ENCODE assay signal across 19 mouse cellular contexts in the genomic region with DNA sequence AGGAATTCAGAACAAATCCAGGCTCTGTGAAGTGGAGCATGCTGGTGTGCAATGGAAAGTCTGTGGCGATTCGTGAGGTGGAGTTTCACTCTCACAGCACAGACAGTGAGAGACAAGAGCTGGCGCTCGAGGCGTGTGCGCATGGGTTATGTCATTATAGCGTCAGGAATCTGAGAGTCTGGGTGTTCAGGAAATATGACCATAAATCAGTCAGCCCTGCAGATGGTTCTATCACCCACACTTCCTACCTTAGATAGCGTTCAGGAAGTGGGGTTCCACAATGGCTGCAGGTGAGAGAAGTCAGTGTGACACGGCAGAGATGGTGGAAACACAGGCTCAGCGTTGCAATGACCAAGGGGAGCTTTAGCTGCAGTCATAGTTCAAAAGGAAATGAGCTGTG. TPM values are rescaled to one million over a fixed set of nuclear protein-coding genes. Genes with fewer than 3 reads are reported as not detected.
DNase-seq lines count a peak whose midpoint lies in the region; ATAC-seq and TF ChIP-seq lines count a peak whose summit lies in the region.
"Had no signal": no experiment of that assay in that cellular context is flagged by ENCODE, and none has a peak within 500 bp of the region (broad histone marks: within the 10 kb centered on the region; RNA-seq: fewer than 3 reads in every experiment).

No protein-coding gene starts in this region.

- WGBS in kidney, embryonic 14.5 days = 70% methylated on average over 10 of the region's 10 CpGs
- 87% methylated on average over 10 of the region's 10 CpGs for WGBS in midbrain, postnatal 0 days

- no peak overlapping the region; the same call in 1 of the 2 replicates for H3K9ac ChIP-seq in CH12.LX (ENCODE audit: insufficient read depth, low read depth)
- no peak overlapping the region for H3K9ac ChIP-seq in kidney, embryonic 14.5 days (ENCODE audit: low read depth, low read length)
- H3K9ac ChIP-seq in midbrain, postnatal 0 days (replicated peaks; ENCODE audit: low read length, poor library complexity, severe bottlenecking) = no peak overlapping the region
- H3K9ac ChIP-seq: limb, embryonic 15.5 days; midbrain, embryonic 15.5 days had no signal

- H3K79me2 ChIP-seq in CH12.LX (replicated peaks; ENCODE audit: control insufficient read depth, extremely low read depth, insufficient read depth, poor library complexity, severe bottlenecking) = no peaks in the 10 kb centered on the region

- H3K4me2 ChIP-seq in CH12.LX (ENCODE audit: insufficient read depth, low read depth, poor library complexity, severe bottlenecking) = peak overlapping the region; percentile 100
- no peak overlapping the region for H3K4me2 ChIP-seq in kidney, embryonic 14.5 days (replicated peaks; ENCODE audit: low read depth, low read length)
- no peak overlapping the region for H3K4me2 ChIP-seq in midbrain, postnatal 0 days (ENCODE audit: low read depth, low read length, poor library complexity, severe bottlenecking)
- H3K4me2 ChIP-seq: limb, embryonic 15.5 days; midbrain, embryonic 15.5 days had no signal

- in situ Hi-C loops in CH12.LX (cut with MboI; ENCODE audit: low pct_ligation_motif_present, low pct_unique_long_range_greater_than_20kb, low sequenced_read_pairs) = no loop called here

- TF ChIP-seq CTCF in CH12.LX (conservative IDR thresholded peaks at IDR 0.05 in 1 of 2, IDR thresholded peaks at IDR 0.05 in 1 of 2; ENCODE audit: low read depth in 2 of 2, low read length in 2 of 2) = no peak
- no peak for TF ChIP-seq CTCF in midbrain, postnatal 0 days (IDR thresholded peaks at IDR 0.05)

- 0 out of 4 replicates have a peak, but pooled peaks cover 0 to 5% of the 10 kb centered on the region in 2 experiments for H3K4me1 ChIP-seq in CH12.LX (ENCODE audit: control insufficient read depth in 1 of 2, insufficient read depth in 2 of 2)
- no peaks in the 10 kb centered on the region for H3K4me1 ChIP-seq in kidney, embryonic 14.5 days (ENCODE audit: control insufficient read depth, insufficient read depth, low read length)
- H3K4me1 ChIP-seq in midbrain, postnatal 0 days (ENCODE audit: insufficient read depth, low read length) = no peaks in the 10 kb centered on the region
- H3K4me1 ChIP-seq: limb, embryonic 15.5 days; midbrain, embryonic 15.5 days had no signal

- no peaks in the 10 kb centered on the region for H3K9me3 ChIP-seq in CH12.LX (replicated peaks; ENCODE audit: low read length)
- H3K9me3 ChIP-seq in kidney, embryonic 14.5 days (ENCODE audit: control insufficient read depth, low read length) = no peaks in the 10 kb centered on the region
- H3K9me3 ChIP-seq in midbrain, postnatal 0 days (ENCODE audit: low read length) = no peaks in the 10 kb centered on the region
- H3K9me3 ChIP-seq: limb, embryonic 15.5 days; midbrain, embryonic 15.5 days had no signal

- no peak overlapping the region for H3K27ac ChIP-seq in CH12.LX (ENCODE audit: insufficient read depth, low read depth)
- H3K27ac ChIP-seq in kidney, embryonic 14.5 days (ENCODE audit: low read depth, low read length) = no peak overlapping the region
- no peak overlapping the region for H3K27ac ChIP-seq in midbrain, postnatal 0 days (ENCODE audit: low read depth, low read length)
- H3K27ac ChIP-seq: limb, embryonic 15.5 days; midbrain, embryonic 15.5 days had no signal

- DNase-seq in kidney, adult 11 months = peak; percentile 30
- no peak for DNase-seq in kidney, adult 18-20 months
- DNase-seq in CH12.LX (ENCODE audit: extremely low read depth) = no peak
- no peak for DNase-seq in frontal cortex, postnatal 25 days (ENCODE audit: low spot score in 2 of 2)
- no peak for DNase-seq in midbrain, postnatal 0 days (ENCODE audit: low spot score)
- DNase-seq in retina, embryonic 14.5 days (ENCODE audit: low spot score) = no peak
- DNase-seq: adrenal gland, adult 8-10 months; cerebellum, adult 11-12 months; heart, postnatal 4 days; lung, postnatal 14 days; thymus, postnatal 25 days had no signal

- no peak for TF ChIP-seq EP300 in CH12.LX (IDR thresholded peaks at IDR 0.05; ENCODE audit: low read length)

- peak overlapping the region in 1 of 3 experiments; percentile 25 for H3K4me3 ChIP-seq in CH12.LX (replicated peaks in 1 of 3; ENCODE audit: low read depth in 2 of 3, low read length in 2 of 3, poor library complexity in 1 of 3)
- H3K4me3 ChIP-seq in kidney, embryonic 14.5 days (ENCODE audit: low read length) = no peak overlapping the region
- no peak overlapping the region for H3K4me3 ChIP-seq in midbrain, postnatal 0 days (ENCODE audit: low read depth, low read length)
- H3K4me3 ChIP-seq: limb, embryonic 15.5 days; midbrain, embryonic 15.5 days had no signal

- ATAC-seq in kidney, embryonic 14.5 days (ENCODE audit: low FRiP score, low TSS enrichment) = peak; percentile 49; the same call in 1 of the 2 replicates
- ATAC-seq in megakaryocyte-erythroid progenitor cell, adult 5-6 weeks (replicated peaks; ENCODE audit: low FRiP score, low TSS enrichment, poor library complexity, severe bottlenecking) = peak; percentile 70
- no peak for ATAC-seq in midbrain, postnatal 0 days (ENCODE audit: low FRiP score)
- ATAC-seq: forebrain, embryonic 16.5 days; intestine, embryonic 16.5 days; midbrain, embryonic 15.5 days; Patski had no signal

- H3K36me3 ChIP-seq in CH12.LX (replicated peaks in 1 of 2; ENCODE audit: control insufficient read depth in 1 of 2, insufficient read depth in 1 of 2, low read length in 1 of 2) = no peaks in the 10 kb centered on the region
- H3K36me3 ChIP-seq in kidney, embryonic 14.5 days (ENCODE audit: control insufficient read depth, insufficient read depth, low read length) = no peaks in the 10 kb centered on the region
- no peaks in the 10 kb centered on the region for H3K36me3 ChIP-seq in midbrain, postnatal 0 days (ENCODE audit: insufficient read depth, low read length)
- H3K36me3 ChIP-seq: limb, embryonic 15.5 days; midbrain, embryonic 15.5 days had no signal

- TF ChIP-seq POLR2A in CH12.LX (IDR thresholded peaks at IDR 0.05; ENCODE audit: low read depth, low read length) = no peak

- no peaks in the 10 kb centered on the region for H3K27me3 ChIP-seq in CH12.LX (replicated peaks)
- H3K27me3 ChIP-seq in kidney, embryonic 14.5 days (ENCODE audit: control insufficient read depth, insufficient read depth, low read length) = no peaks in the 10 kb centered on the region
- H3K27me3 ChIP-seq in midbrain, postnatal 0 days (ENCODE audit: insufficient read depth, low read length) = no peaks in the 10 kb centered on the region
- H3K27me3 ChIP-seq: limb, embryonic 15.5 days; midbrain, embryonic 15.5 days had no signal

- dilution Hi-C loops in CH12.LX (cut with MboI; ENCODE audit: extremely low pct_ligation_motif_present, extremely low pct_unique_long_range_greater_than_20kb, low sequenced_read_pairs) = no loop called here

- TF ChIP-seq RAD21 in CH12.LX (IDR thresholded peaks at IDR 0.05; ENCODE audit: low read depth, low read length) = no peak

TF ChIP-seq in CH12.LX, 34 proteins besides CTCF, POLR2A, EP300 and RAD21:
- TF ChIP-seq MAX (IDR thresholded peaks at IDR 0.05; ENCODE audit: low read length) = 0 out of 2 replicates have a peak, but pooled peaks have one; percentile 35
- TF ChIP-seq MYC (IDR thresholded peaks at IDR 0.05; ENCODE audit: low read depth, low read length) = no peak
- TF ChIP-seq CHD2 (IDR thresholded peaks at IDR 0.05; ENCODE audit: low read length) = no peak
- no peak for TF ChIP-seq TCF12 (IDR thresholded peaks at IDR 0.05; ENCODE audit: low read depth, low read length)
- no peak for TF ChIP-seq SMC3 (IDR thresholded peaks at IDR 0.05; ENCODE audit: low read depth, low read length)
- no peak for TF ChIP-seq NRF1 (IDR thresholded peaks at IDR 0.05; ENCODE audit: low read depth, low read length)

RNA-seq across cellular contexts. Expression of gene Myct1, which starts 9.9 kb away (rescaled TPM):
- total RNA-seq in CH12.LX (2012; rRNA removed) (not detected in 2 replicates), CH12.LX (2014; rRNA removed) (not detected in 2 replicates)
- not detected in 2 replicates for polyA plus RNA-seq in CH12.LX (2012; ENCODE audit: insufficient read length, low read depth)
- 6.1 and 6.6 TPM in 2 replicates for polyA plus RNA-seq in kidney, embryonic 14.5 days (2014; fragmentation: Nextera tagmentation; extraction: Ambion mirVana)
- 2.9 and 3.6 TPM in 2 replicates for total RNA-seq in megakaryocyte-erythroid progenitor cell, adult 5-6 weeks (2014; fragmentation: Nextera tagmentation)
- 3.0 and 10.1 TPM in 2 replicates for total RNA-seq in megakaryocyte-erythroid progenitor cell, adult 5-6 weeks (2017)
- 0.28 and 0.38 TPM in 2 replicates for total RNA-seq in midbrain, postnatal 0 days (2014; rRNA removed)
- 0.61 and 0.79 TPM in 2 replicates for polyA plus RNA-seq in midbrain, postnatal 0 days (2015; fragmentation: Nextera tagmentation; extraction: Ambion mirVana)
- polyA plus RNA-seq: Patski had no signal

RNA-seq across cellular contexts. Expression of gene Vip, which starts 35.5 kb away (rescaled TPM):
- total RNA-seq in CH12.LX (2012; rRNA removed) = not detected in 2 replicates
- not detected in 2 replicates for total RNA-seq in CH12.LX (2014; rRNA removed)
- polyA plus RNA-seq in CH12.LX (2012; ENCODE audit: insufficient read length, low read depth) = not detected in 2 replicates
- 0.91 and 1.2 TPM in 2 replicates for polyA plus RNA-seq in kidney, embryonic 14.5 days (2014; fragmentation: Nextera tagmentation; extraction: Ambion mirVana)
- 0.46 TPM in 1 of 2 replicates, not detected in the other for total RNA-seq in megakaryocyte-erythroid progenitor cell, adult 5-6 weeks (2014; fragmentation: Nextera tagmentation)
- total RNA-seq in megakaryocyte-erythroid progenitor cell, adult 5-6 weeks (2017) = not detected in 2 replicates
- total RNA-seq in midbrain, postnatal 0 days (2014; rRNA removed) = 1.4 TPM in 1 of 2 replicates, not detected in the other
- 0.88 and 1.9 TPM in 2 replicates for polyA plus RNA-seq in midbrain, postnatal 0 days (2015; fragmentation: Nextera tagmentation; extraction: Ambion mirVana)
- total RNA-seq: neutrophil, adult 5-6 weeks had no signal
- polyA plus RNA-seq: forebrain, embryonic 16.5 days; limb, embryonic 15.5 days; Patski had no signal

RNA-seq across cellular contexts. Expression of gene Syne1, which starts 52.2 kb away (rescaled TPM):
- 3.0 and 3.1 TPM in 2 replicates for total RNA-seq in CH12.LX (2012; rRNA removed)
- 3.6 TPM in 2 replicates for total RNA-seq in CH12.LX (2014; rRNA removed)
- 6.0 and 7.6 TPM in 2 replicates for polyA plus RNA-seq in CH12.LX (2012; ENCODE audit: insufficient read length, low read depth)
- 3.6 and 5.8 TPM in 2 replicates for polyA plus RNA-seq in kidney, embryonic 14.5 days (2014; fragmentation: Nextera tagmentation; extraction: Ambion mirVana)
- 36.5 and 53.0 TPM in 2 replicates for total RNA-seq in megakaryocyte-erythroid progenitor cell, adult 5-6 weeks (2014; fragmentation: Nextera tagmentation)
- total RNA-seq in megakaryocyte-erythroid progenitor cell, adult 5-6 weeks (2017) = 30.1 and 32.7 TPM in 2 replicates
- 99.3 and 107 TPM in 2 replicates for total RNA-seq in midbrain, postnatal 0 days (2014; rRNA removed)
- 15.1 and 18.6 TPM in 2 replicates for polyA plus RNA-seq in midbrain, postnatal 0 days (2015; fragmentation: Nextera tagmentation; extraction: Ambion mirVana)

Comparison
In these comparisons a context has a peak if more than half of its experiments do, and no peak if none do; other contexts are left out.
1. RNA of gene Syne1, which starts 52.2 kb away (total RNA-seq): 99.3 to 107 TPM in midbrain, postnatal 0 days and 30.1 to 53.0 TPM in megakaryocyte-erythroid progenitor cell, adult 5-6 weeks; 3.0 to 3.6 TPM in CH12.LX; every median in the first group is over 4 times any median in the second.